Mouse (Mus musculus) 416B (cell line): Measurements from ENCODE around the gene Dydc1.
"Not testable (repeated sequence)": the region's sequence is repeated elsewhere in the genome, so short reads cannot be mapped to it uniquely, and the experiment has no call there.

Experiments
- DNase-seq: peaks from one replicate; pipeline ENCODE4 v3.0.0; 2011; ENCODE audit warnings: low read depth

The Dydc1 gene

GRCm38 (mm10) chr14:41072229-41072943, at the start of gene Dydc1:
TSS of gene Dydc1 (plus strand) at chr14:41072911.
- DNase-seq, result no peak

- DNase-seq, result no peak
Observed at GRCm38 (mm10) chr14:41025087-41025486, 47.6 kb upstream of the Dydc1 start.

- DNase-seq, result no peak
Observed at GRCm38 (mm10) chr14:41025594-41026284, 47.0 kb upstream of the Dydc1 start.

GRCm38 (mm10) chr14:41029303-41029702, 43.4 kb upstream of the Dydc1 start:
- no peak for DNase-seq

GRCm38 (mm10) chr14:41030989-41031513, 41.7 kb upstream of the Dydc1 start:
- DNase-seq, result no peak

GRCm38 (mm10) chr14:41033135-41034110, 39.3 kb upstream of the Dydc1 start:
- peak; percentile 78 for DNase-seq

- peak; percentile 68 for DNase-seq
Observed at GRCm38 (mm10) chr14:41035146-41035798, 37.4 kb upstream of the Dydc1 start.

- no peak for DNase-seq
Observed at GRCm38 (mm10) chr14:41047402-41047801, 25.3 kb upstream of the Dydc1 start.

GRCm38 (mm10) chr14:41050471-41050870, 22.2 kb upstream of the Dydc1 start:
- no peak for DNase-seq

GRCm38 (mm10) chr14:41052481-41052880, 20.2 kb upstream of the Dydc1 start:
- peak; percentile 39 for DNase-seq

- not testable (repeated sequence) for DNase-seq
Observed at GRCm38 (mm10) chr14:41053190-41053589, 19.5 kb upstream of the Dydc1 start.

- no peak for DNase-seq
Observed at GRCm38 (mm10) chr14:41065168-41065567, 7.5 kb upstream of the Dydc1 start.

- no peak for DNase-seq
Observed at GRCm38 (mm10) chr14:41066416-41066815, 6.3 kb upstream of the Dydc1 start.

- DNase-seq, result no peak
Observed at GRCm38 (mm10) chr14:41069108-41069507, 3.6 kb upstream of the Dydc1 start, which contains the start of gene Dydc2. TSS of gene Dydc2 (minus strand) at chr14:41069208.

- DNase-seq, result no peak
Observed at GRCm38 (mm10) chr14:41070343-41070742, 2.4 kb upstream of the Dydc1 start.

- DNase-seq, result no peak
Observed at GRCm38 (mm10) chr14:41072944-41073275, 199 bp downstream of the Dydc1 start.

- DNase-seq, result no peak
Observed at GRCm38 (mm10) chr14:41082408-41082807, 9.7 kb downstream of the Dydc1 start.

GRCm38 (mm10) chr14:41087509-41087908, 14.8 kb downstream of the Dydc1 start:
- DNase-seq, result peak; percentile 39

- DNase-seq, result peak; percentile 51
Observed at GRCm38 (mm10) chr14:41090777-41091176, 18.1 kb downstream of the Dydc1 start.

- peak; percentile 49 for DNase-seq
Observed at GRCm38 (mm10) chr14:41094114-41094513, 21.4 kb downstream of the Dydc1 start.

- no peak for DNase-seq
Observed at GRCm38 (mm10) chr14:41096296-41096860, 23.7 kb downstream of the Dydc1 start.
